In the genomic region with DNA sequence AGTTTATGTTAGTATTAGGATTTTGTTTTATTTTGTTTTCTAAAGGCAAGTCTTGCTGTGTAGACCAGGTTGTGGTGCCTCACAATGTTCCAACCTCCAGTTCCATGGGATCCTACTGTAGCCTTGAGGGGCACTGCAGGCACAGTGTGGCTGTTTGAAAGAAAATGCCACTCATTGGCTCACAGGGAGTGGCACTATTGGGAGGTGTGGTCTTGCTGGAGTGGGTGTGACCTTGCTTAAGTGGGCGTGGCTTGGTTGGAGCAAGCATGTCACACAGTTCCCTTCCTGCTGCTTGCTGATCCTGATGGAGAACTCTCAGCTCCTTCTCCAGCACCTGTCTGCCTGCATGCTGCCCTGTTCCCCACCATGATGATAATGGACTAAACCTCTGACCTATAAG, we compare ENCODE assay signal across 10 mouse cellular contexts. TPM values are rescaled to one million over a fixed set of nuclear protein-coding genes. Genes with fewer than 3 reads are reported as not detected.
DNase-seq lines count a peak whose midpoint lies in the region; ATAC-seq lines count a peak whose summit lies in the region.
"Had no signal": no experiment of that assay in that cellular context is flagged by ENCODE, and none has a peak within 500 bp of the region (broad histone marks: within the 10 kb centered on the region; RNA-seq: fewer than 3 reads in every experiment).

No protein-coding gene starts in this region.

- ATAC-seq in forebrain, embryonic 14.5 days: no peak
- no peak for ATAC-seq in forebrain, embryonic 13.5 days
- ATAC-seq in common myeloid progenitor, adult 5-6 weeks (replicated peaks; ENCODE audit: low read depth, poor library complexity, severe bottlenecking): peak; percentile 81
- ATAC-seq in lung, embryonic 16.5 days (ENCODE audit: low read depth): peak; percentile 62
- ATAC-seq: midbrain, embryonic 15.5 days had no signal

- 9% methylated on average over 1 of the region's 1 CpGs for WGBS in forebrain, embryonic 14.5 days
- 5% methylated on average over 1 of the region's 1 CpGs for WGBS in forebrain, embryonic 13.5 days
- 0% methylated on average over 1 of the region's 1 CpGs for WGBS in lung, embryonic 16.5 days

- H3K9me3 ChIP-seq in forebrain, embryonic 14.5 days (replicated peaks; ENCODE audit: control insufficient read depth, low read length): no peaks in the 10 kb centered on the region
- H3K9me3 ChIP-seq in forebrain, embryonic 13.5 days (replicated peaks): no peaks in the 10 kb centered on the region
- no peaks in the 10 kb centered on the region for H3K9me3 ChIP-seq in lung, embryonic 16.5 days (ENCODE audit: control insufficient read depth, low read length)
- H3K9me3 ChIP-seq: midbrain, embryonic 15.5 days had no signal

- no peaks in the 10 kb centered on the region for H3K27me3 ChIP-seq in forebrain, embryonic 14.5 days (replicated peaks; ENCODE audit: control insufficient read depth, insufficient read depth, low read length)
- no peaks in the 10 kb centered on the region for H3K27me3 ChIP-seq in forebrain, embryonic 13.5 days
- no peaks in the 10 kb centered on the region for H3K27me3 ChIP-seq in lung, embryonic 16.5 days (ENCODE audit: control insufficient read depth, insufficient read depth, low read depth, low read length)
- H3K27me3 ChIP-seq: midbrain, embryonic 15.5 days had no signal

- no peak overlapping the region for H3K4me3 ChIP-seq in forebrain, embryonic 14.5 days (ENCODE audit: low read depth, low read length)
- no peak overlapping the region for H3K4me3 ChIP-seq in forebrain, embryonic 13.5 days
- no peak overlapping the region for H3K4me3 ChIP-seq in lung, embryonic 16.5 days (ENCODE audit: low read length)
- H3K4me3 ChIP-seq: midbrain, embryonic 15.5 days had no signal

- no peak overlapping the region for H3K9ac ChIP-seq in forebrain, embryonic 14.5 days (ENCODE audit: low read length)
- H3K9ac ChIP-seq in forebrain, embryonic 13.5 days: no peak overlapping the region
- no peak overlapping the region for H3K9ac ChIP-seq in lung, embryonic 16.5 days (ENCODE audit: low read length)
- H3K9ac ChIP-seq: midbrain, embryonic 15.5 days had no signal

- intact Hi-C loops in left cerebral cortex, postnatal 36 days (cut with DNase I): no loop called here

- H3K36me3 ChIP-seq in forebrain, embryonic 14.5 days (ENCODE audit: control insufficient read depth, insufficient read depth, low read length): no peaks in the 10 kb centered on the region
- H3K36me3 ChIP-seq in forebrain, embryonic 13.5 days (ENCODE audit: poor library complexity, severe bottlenecking): no peaks in the 10 kb centered on the region
- no peaks in the 10 kb centered on the region for H3K36me3 ChIP-seq in lung, embryonic 16.5 days (ENCODE audit: control insufficient read depth, insufficient read depth, low read length)
- H3K36me3 ChIP-seq: midbrain, embryonic 15.5 days had no signal

- no peak overlapping the region for H3K27ac ChIP-seq in forebrain, embryonic 14.5 days (ENCODE audit: low read depth, low read length)
- no peak overlapping the region for H3K27ac ChIP-seq in forebrain, embryonic 13.5 days
- H3K27ac ChIP-seq in lung, embryonic 16.5 days (ENCODE audit: low read length): no peak overlapping the region
- H3K27ac ChIP-seq: midbrain, embryonic 15.5 days had no signal

- DNase-seq in forebrain, embryonic 14.5 days (ENCODE audit: low spot score): peak; percentile 6
- peak; percentile 66 for DNase-seq in 416B (ENCODE audit: low read depth)
- no peak for DNase-seq in cerebellum, adult 11-12 months
- no peak for DNase-seq in left cerebral cortex, postnatal 36 days (ENCODE audit: low spot score in 2 of 2)
- no peak for DNase-seq in layer of hippocampus, postnatal 14 days (ENCODE audit: low spot score in 2 of 2)
- DNase-seq: kidney, postnatal 14 days had no signal

- no peaks in the 10 kb centered on the region for H3K4me1 ChIP-seq in forebrain, embryonic 14.5 days (ENCODE audit: control insufficient read depth, insufficient read depth, low read length)
- no peaks in the 10 kb centered on the region for H3K4me1 ChIP-seq in forebrain, embryonic 13.5 days
- no peaks in the 10 kb centered on the region for H3K4me1 ChIP-seq in lung, embryonic 16.5 days (replicated peaks; ENCODE audit: control insufficient read depth, insufficient read depth, low read length)
- H3K4me1 ChIP-seq: midbrain, embryonic 15.5 days had no signal

- no peak overlapping the region for H3K4me2 ChIP-seq in forebrain, embryonic 14.5 days (ENCODE audit: low read length)
- no peak overlapping the region for H3K4me2 ChIP-seq in forebrain, embryonic 13.5 days
- no peak overlapping the region for H3K4me2 ChIP-seq in lung, embryonic 16.5 days (ENCODE audit: low read depth, low read length)
- H3K4me2 ChIP-seq: midbrain, embryonic 15.5 days had no signal

RNA-seq across cellular contexts. Expression of gene Tmem40, which starts 18.6 kb away (rescaled TPM):
- polyA plus RNA-seq in forebrain, embryonic 14.5 days (2014; fragmentation: Nextera tagmentation; extraction: Ambion mirVana): 0.56 and 0.90 TPM in 2 replicates
- polyA plus RNA-seq in forebrain, embryonic 13.5 days (2015; fragmentation: Nextera tagmentation; extraction: Ambion mirVana): 0.78 and 0.84 TPM in 2 replicates
- total RNA-seq in common myeloid progenitor, adult 5-6 weeks (2017): 29.5 and 39.6 TPM in 2 replicates
- polyA plus RNA-seq in lung, embryonic 16.5 days (2015; fragmentation: Nextera tagmentation; extraction: Ambion mirVana): 2.3 and 3.8 TPM in 2 replicates
- total RNA-seq in left cerebral cortex, postnatal 36 days (2021): 1 to 10 TPM; 1.4 to 2.1 TPM
- total RNA-seq in layer of hippocampus, postnatal 14 days (2021): 1 to 10 TPM in 1 of 2 experiments, under 1 TPM in 1; 0.88 to 1.2 TPM

RNA-seq across cellular contexts. Expression of gene Cand2, which starts 30.8 kb away (rescaled TPM):
- 14.4 and 17.1 TPM in 2 replicates for polyA plus RNA-seq in forebrain, embryonic 14.5 days (2014; fragmentation: Nextera tagmentation; extraction: Ambion mirVana)
- polyA plus RNA-seq in forebrain, embryonic 13.5 days (2015; fragmentation: Nextera tagmentation; extraction: Ambion mirVana): 23.8 and 26.5 TPM in 2 replicates
- total RNA-seq in common myeloid progenitor, adult 5-6 weeks (2017): 3.4 and 3.7 TPM in 2 replicates
- 23.4 and 28.2 TPM in 2 replicates for polyA plus RNA-seq in lung, embryonic 16.5 days (2015; fragmentation: Nextera tagmentation; extraction: Ambion mirVana)
- total RNA-seq in left cerebral cortex, postnatal 36 days (2021): 1 to 10 TPM; 2.0 to 2.3 TPM
- 1 to 10 TPM; 4.5 to 5.1 TPM for total RNA-seq in layer of hippocampus, postnatal 14 days (2021)

Comparison
In these comparisons a context has a peak if more than half of its experiments do, and no peak if none do; other contexts are left out.
1. ATAC-seq: peak in common myeloid progenitor, adult 5-6 weeks (single experiment) and lung, embryonic 16.5 days (single experiment); none in forebrain, embryonic 14.5 days (single experiment) and forebrain, embryonic 13.5 days (single experiment).
2. DNase-seq: peak in forebrain, embryonic 14.5 days (single experiment) and 416B (single experiment); none in cerebellum, adult 11-12 months (single experiment), left cerebral cortex, postnatal 36 days (0 of 2) and layer of hippocampus, postnatal 14 days (0 of 2).